Mouse (Mus musculus): ENCODE data around the gene Kcnj5.

DNA sequence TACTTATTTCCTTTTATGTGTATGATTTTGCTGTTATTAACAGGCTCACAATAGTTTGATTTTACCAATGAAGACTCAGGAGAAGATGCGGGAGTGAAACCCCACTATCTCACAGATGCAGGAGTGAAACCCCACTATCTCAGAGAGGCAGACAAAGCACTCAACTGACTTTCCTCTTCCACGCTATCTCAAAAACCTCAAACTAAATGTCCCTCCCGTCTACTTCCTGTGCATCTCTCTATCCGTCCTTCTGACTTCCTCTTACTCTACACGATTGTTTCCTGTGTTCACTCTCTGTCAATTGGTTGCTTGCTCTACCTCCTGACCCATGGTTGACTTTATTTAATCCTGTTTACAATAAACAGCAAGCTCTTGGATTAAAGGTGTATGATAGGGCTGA lies 63.7 kb downstream of the Kcnj5 start:
- TF ChIP-seq POLR2A (IDR thresholded peaks at IDR 0.05; ENCODE audit: control insufficient read depth, low read depth, low read length) = no peak
- no peak for TF ChIP-seq CTCF (IDR thresholded peaks at IDR 0.05; ENCODE audit: control insufficient read depth, insufficient read depth, insufficient replicate concordance, low read depth, low read length)
